Mouse (Mus musculus) CD4-positive, CD25-positive, alpha-beta regulatory T cell, adult 2 months (primary cell): ENCODE results near the gene Tmem87b.
A peak's percentile ranks its signal among the peaks of the same experiment; 100 is the strongest.

ENCODE experiments used
- DNase-seq: peaks from one replicate; pipeline ENCODE4 v3.0.0-alpha.2; 2012; ENCODE audit warnings: low read depth, low spot score

The Tmem87b gene

GRCm38 (mm10) chr2:128817786-128818681 is at the start of gene Tmem87b:
TSS of gene Tmem87b (plus strand) at chr2:128818118.
- DNase-seq = peak; percentile 97

GRCm38 (mm10) chr2:128768545-128769247 is 49.2 kb upstream of the Tmem87b start:
- no peak for DNase-seq

- DNase-seq = no peak
Measured at GRCm38 (mm10) chr2:128770557-128770956, 47.4 kb upstream of the Tmem87b start.

GRCm38 (mm10) chr2:128771048-128771447 is 46.9 kb upstream of the Tmem87b start:
- no peak for DNase-seq

GRCm38 (mm10) chr2:128771750-128772338 is 46.1 kb upstream of the Tmem87b start:
- DNase-seq = no peak

- no peak for DNase-seq
Measured at GRCm38 (mm10) chr2:128782231-128782630, 35.7 kb upstream of the Tmem87b start.

GRCm38 (mm10) chr2:128783660-128784345 is 34.1 kb upstream of the Tmem87b start:
- DNase-seq = no peak

- DNase-seq = no peak
Measured at GRCm38 (mm10) chr2:128784814-128785213, 33.1 kb upstream of the Tmem87b start.

- no peak for DNase-seq
Measured at GRCm38 (mm10) chr2:128786341-128786740, 31.6 kb upstream of the Tmem87b start.

GRCm38 (mm10) chr2:128786795-128787194 is 31.1 kb upstream of the Tmem87b start:
- no peak for DNase-seq

GRCm38 (mm10) chr2:128787805-128788204 is 30.1 kb upstream of the Tmem87b start:
- no peak for DNase-seq

- no peak for DNase-seq
Measured at GRCm38 (mm10) chr2:128790875-128791614, 26.9 kb upstream of the Tmem87b start.

GRCm38 (mm10) chr2:128793958-128794357 is 24.0 kb upstream of the Tmem87b start:
- DNase-seq = no peak

- no peak for DNase-seq
Measured at GRCm38 (mm10) chr2:128796463-128796862, 21.5 kb upstream of the Tmem87b start.

- DNase-seq = no peak
Measured at GRCm38 (mm10) chr2:128803441-128803840, 14.5 kb upstream of the Tmem87b start.

GRCm38 (mm10) chr2:128805341-128805740 is 12.6 kb upstream of the Tmem87b start:
- DNase-seq = no peak

- no peak for DNase-seq
Measured at GRCm38 (mm10) chr2:128806561-128806960, 11.4 kb upstream of the Tmem87b start.

GRCm38 (mm10) chr2:128812761-128813160 is 5.2 kb upstream of the Tmem87b start:
- no peak for DNase-seq

- no peak for DNase-seq
Measured at GRCm38 (mm10) chr2:128816311-128816710, 1.6 kb upstream of the Tmem87b start.

GRCm38 (mm10) chr2:128816916-128817315 is 1.0 kb upstream of the Tmem87b start:
- DNase-seq = no peak

- DNase-seq = peak; percentile 81
Measured at GRCm38 (mm10) chr2:128817387-128817785, 532 bp upstream of the Tmem87b start.
